Mouse (Mus musculus): Measurements from ENCODE around the gene Rptn. TPM values are rescaled to one million over a fixed set of nuclear protein-coding genes. Genes with fewer than 3 reads are reported as not detected.

Gene Rptn
- total and polyA plus RNA-seq, 3 experiments: not detected

DNA sequence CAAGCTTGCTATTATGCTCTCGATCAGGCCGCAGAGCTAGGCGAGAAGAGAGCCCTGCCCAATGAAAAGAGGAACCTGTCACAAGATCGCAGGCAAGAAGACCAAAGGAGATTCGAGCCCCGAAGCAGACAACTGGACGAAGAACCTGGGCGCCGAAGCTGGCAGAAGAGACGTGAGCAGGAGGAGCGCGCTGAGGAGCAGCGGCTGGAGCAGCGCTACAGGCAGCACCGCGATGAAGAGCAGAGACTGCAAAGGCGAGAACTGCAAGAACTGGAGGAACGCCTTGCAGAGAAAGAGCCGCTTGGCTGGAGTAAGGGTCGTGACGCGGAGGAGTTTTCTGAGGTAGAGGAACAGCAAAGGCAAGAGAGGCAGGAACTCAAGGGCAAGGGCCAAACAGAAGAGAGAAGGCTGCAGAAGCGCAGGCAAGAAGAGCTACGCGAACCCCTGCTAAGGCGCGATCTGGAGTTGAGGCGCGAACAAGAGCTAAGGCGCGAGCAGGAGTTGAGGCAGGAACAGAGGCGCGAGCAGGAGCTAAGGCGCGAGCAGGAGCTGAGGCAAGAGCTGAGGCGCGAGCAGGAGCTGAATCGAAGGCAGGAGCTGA is 50.1 kb downstream of the Rptn start:
- Histone ChIP-seq H3K4me3 (ENCODE audit: control insufficient read depth in 1 of 2, insufficient read depth in 1 of 2, low read depth in 2 of 2, low read length in 2 of 2) (no peak overlapping the region), H3K4me1 (ENCODE audit: control insufficient read depth in 1 of 2, insufficient read depth in 2 of 2, low read length in 2 of 2) (no peaks in the 10 kb centered on the region), H3K79me2 (ENCODE audit: control insufficient read depth, insufficient read depth, low read length, poor library complexity) (no peaks in the 10 kb centered on the region), H3K36me3 (ENCODE audit: control insufficient read depth in 1 of 2, insufficient read depth in 2 of 2, low read length in 2 of 2) (no peaks in the 10 kb centered on the region), H3K9ac (ENCODE audit: control insufficient read depth, low read depth, low read length, poor library complexity, severe bottlenecking) (no peak overlapping the region), H3K27me3 (ENCODE audit: control insufficient read depth in 1 of 2, insufficient read depth in 2 of 2, low read length in 2 of 2) (no peaks in the 10 kb centered on the region), H3K27ac (ENCODE audit: control insufficient read depth, low read depth, low read length) (no peak overlapping the region), H3K9me3 (replicated peaks; ENCODE audit: insufficient read depth, low read length) (no peaks in the 10 kb centered on the region)
- DNase-seq (ENCODE audit: low read depth, low spot score): no peak
- no peak for TF ChIP-seq GATA1 (IDR thresholded peaks at IDR 0.05; ENCODE audit: low read depth, low read length)
- no peak for TF ChIP-seq CTCF (IDR thresholded peaks at IDR 0.05 in 2 of 3, conservative IDR thresholded peaks at IDR 0.05 in 1 of 3; ENCODE audit: control insufficient read depth in 1 of 3, insufficient read depth in 1 of 3, low read depth in 2 of 3, low read length in 3 of 3, poor library complexity in 1 of 3, severe bottlenecking in 1 of 3)
- no peak for TF ChIP-seq MAX (IDR thresholded peaks at IDR 0.05; ENCODE audit: low read length)
- TF ChIP-seq E2F4 (IDR thresholded peaks at IDR 0.05; ENCODE audit: borderline replicate concordance, low read depth, low read length): no peak
- TF ChIP-seq TAL1 (IDR thresholded peaks at IDR 0.05; ENCODE audit: low read length): no peak
- TF ChIP-seq HCFC1 (IDR thresholded peaks at IDR 0.05; ENCODE audit: low read depth, low read length): no peak
- no peak for TF ChIP-seq UBTF (IDR thresholded peaks at IDR 0.05; ENCODE audit: borderline replicate concordance, insufficient read depth, low read depth, low read length)

DNA sequence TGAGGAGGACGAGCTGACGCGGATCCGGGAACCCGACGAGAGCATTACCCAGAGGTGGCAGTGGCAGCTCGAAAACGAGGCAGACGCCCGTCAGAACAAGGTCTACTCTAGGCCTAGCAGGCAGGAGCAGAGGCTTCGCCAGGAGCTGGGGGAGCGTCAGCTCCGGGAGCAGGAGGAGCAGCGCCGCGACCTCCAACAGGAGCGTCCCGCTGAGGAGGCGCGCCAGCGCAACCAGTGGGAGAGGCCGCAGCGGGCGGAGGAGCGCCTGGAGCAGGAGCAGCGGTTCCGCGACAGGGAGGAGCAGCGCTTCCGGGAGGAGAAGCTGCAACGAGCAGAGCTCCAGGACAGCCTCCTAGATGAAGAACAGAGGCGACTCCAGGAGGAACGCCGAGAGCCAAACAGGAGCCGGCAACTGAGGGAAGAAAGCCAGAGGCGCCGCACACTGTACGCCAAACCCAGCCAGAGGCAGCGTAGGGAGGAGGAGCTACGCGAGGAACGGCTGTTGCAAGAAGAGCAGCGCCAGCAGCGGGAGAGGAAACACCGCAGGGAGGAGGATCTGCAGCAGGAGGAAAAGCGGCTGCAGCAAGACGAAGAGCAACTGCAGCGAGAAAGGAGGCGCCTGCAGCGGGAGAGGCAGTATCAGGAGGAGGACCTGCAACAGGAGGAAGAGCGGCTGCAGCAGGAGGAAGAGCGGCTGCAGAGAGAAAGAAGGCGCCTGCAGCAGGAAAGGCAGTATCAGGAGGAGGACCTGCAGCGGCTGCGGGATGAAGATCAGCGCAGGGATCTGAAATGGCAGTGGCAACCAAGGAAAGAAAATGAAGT is 51.1 kb downstream of the Rptn start:
- no peak for TF ChIP-seq ZC3H11A (IDR thresholded peaks at IDR 0.05; ENCODE audit: low read depth, low read length)
- TF ChIP-seq USF2 (IDR thresholded peaks at IDR 0.05; ENCODE audit: borderline replicate concordance in 1 of 2, insufficient read depth in 1 of 2, low read depth in 1 of 2, low read length in 2 of 2): no peak
- no peak for TF ChIP-seq MAZ (IDR thresholded peaks at IDR 0.05; ENCODE audit: low read depth, low read length)
- no peak for TF ChIP-seq MAFK (IDR thresholded peaks at IDR 0.05; ENCODE audit: borderline replicate concordance, low read depth, low read length)
- no peak for TF ChIP-seq MYB (IDR thresholded peaks at IDR 0.05; ENCODE audit: low read depth, low read length)
- TF ChIP-seq BHLHE40 (IDR thresholded peaks at IDR 0.05; ENCODE audit: borderline replicate concordance, low read depth, low read length): no peak
- no peak for TF ChIP-seq ZKSCAN1 (IDR thresholded peaks at IDR 0.05; ENCODE audit: low read depth, low read length)
- TF ChIP-seq POLR2AphosphoS5 (IDR thresholded peaks at IDR 0.05; ENCODE audit: borderline replicate concordance, low read depth, low read length): no peak
- no peak for TF ChIP-seq GATA1 (IDR thresholded peaks at IDR 0.05; ENCODE audit: low read depth, low read length)
- no peak for TF ChIP-seq JUND (IDR thresholded peaks at IDR 0.05; ENCODE audit: low read depth, low read length)
- no peak for TF ChIP-seq NELFE (IDR thresholded peaks at IDR 0.05; ENCODE audit: low read depth, low read length)
- TF ChIP-seq TAL1 (IDR thresholded peaks at IDR 0.05; ENCODE audit: low read length): no peak
- no peak for TF ChIP-seq RCOR1 (IDR thresholded peaks at IDR 0.05; ENCODE audit: low read depth, low read length)
- no peak for TF ChIP-seq TCF12 (IDR thresholded peaks at IDR 0.05; ENCODE audit: low read depth, low read length)
- no peak for TF ChIP-seq SIN3A (IDR thresholded peaks at IDR 0.05; ENCODE audit: low read length)
- TF ChIP-seq USF1 (IDR thresholded peaks at IDR 0.05; ENCODE audit: low read depth, low read length): no peak
- TF ChIP-seq POLR2AphosphoS2 (IDR thresholded peaks at IDR 0.05; ENCODE audit: low read length): no peak
- TF ChIP-seq SMC3 (IDR thresholded peaks at IDR 0.05; ENCODE audit: low read depth, low read length): no peak
- TF ChIP-seq HCFC1 (IDR thresholded peaks at IDR 0.05; ENCODE audit: low read depth, low read length): no peak
- no peaks in the 10 kb centered on the region for H3K36me3 ChIP-seq (ENCODE audit: control insufficient read depth in 1 of 2, insufficient read depth in 2 of 2, low read length in 2 of 2)
- no peak overlapping the region for H3K27ac ChIP-seq (ENCODE audit: control insufficient read depth, low read depth, low read length)
- no peaks in the 10 kb centered on the region for H3K9me3 ChIP-seq (replicated peaks; ENCODE audit: insufficient read depth, low read length)
- DNase-seq (ENCODE audit: low read depth, low spot score): no peak
- H3K27me3 ChIP-seq (ENCODE audit: control insufficient read depth in 1 of 2, insufficient read depth in 2 of 2, low read length in 2 of 2): no peaks in the 10 kb centered on the region
- no peak overlapping the region for H3K4me3 ChIP-seq (ENCODE audit: control insufficient read depth in 1 of 2, insufficient read depth in 1 of 2, low read depth in 2 of 2, low read length in 2 of 2)
- no peaks in the 10 kb centered on the region for H3K79me2 ChIP-seq (ENCODE audit: control insufficient read depth, insufficient read depth, low read length, poor library complexity)
- H3K4me1 ChIP-seq (ENCODE audit: control insufficient read depth in 1 of 2, insufficient read depth in 2 of 2, low read length in 2 of 2): no peaks in the 10 kb centered on the region
- no peak overlapping the region for H3K9ac ChIP-seq (ENCODE audit: control insufficient read depth, low read depth, low read length, poor library complexity, severe bottlenecking)

Measured in MEL (cell line).